Mouse (Mus musculus) embryonic facial prominence, embryonic 11.5 days (tissue): ENCODE measurements at regions not wholly inside any gene's neighbourhood (a gene's known extent, or its start where the extent isn't known, plus 50 kb on each side); places are given as distances from the start of the nearest gene placed in this dataset.

Experiments used
- ATAC-seq: fragments of 200-750 bp; cut with Nextera tagmentation; replicated peaks from 2 replicates; pipeline ENCODE4 v1.8.0; 2017; ENCODE audit warnings: low read depth; ENCODE audit not compliant: insufficient number of reproducible peaks, low FRiP score, low TSS enrichment
- DNase-seq: peaks from one replicate; pipeline ENCODE4 v3.0.0-alpha.2; 2015; ENCODE audit warnings: low spot score
- H3K27ac ChIP-seq: fragments of 300-500 bp; sonication (generic); replicated peaks from 2 replicates; pipeline ENCODE4 v1.5.1; 2014; ENCODE audit warnings: mild to moderate bottlenecking, low read depth, low read length, control low read depth
- H3K27me3 ChIP-seq: fragments of 300-500 bp; sonication (generic); 2 replicates; pipeline ENCODE4 v1.6.1; 2014; ENCODE audit warnings: mild to moderate bottlenecking, low read length, moderate library complexity, mixed read lengths; ENCODE audit not compliant: control insufficient read depth, insufficient read depth
- H3K36me3 ChIP-seq: fragments of 300-500 bp; sonication (generic); replicated peaks from 2 replicates; pipeline ENCODE4 v1.6.1; 2014; ENCODE audit warnings: low read depth, mild to moderate bottlenecking, low read length, moderate library complexity, mixed read lengths; ENCODE audit not compliant: control insufficient read depth, insufficient read depth
- H3K4me1 ChIP-seq: fragments of 300-500 bp; sonication (generic); 2 replicates; pipeline ENCODE4 v1.6.1; 2014; ENCODE audit warnings: low read length, mixed read lengths; ENCODE audit not compliant: control insufficient read depth, insufficient read depth
- H3K4me2 ChIP-seq: fragments of 300-500 bp; sonication (generic); 2 replicates; pipeline ENCODE4 v1.6.1; 2014; ENCODE audit warnings: low read depth, mild to moderate bottlenecking, control low read depth, low read length, moderate library complexity
- H3K4me3 ChIP-seq: fragments of 300-500 bp; sonication (generic); 2 replicates; pipeline ENCODE4 v1.5.1; 2014; ENCODE audit warnings: low read depth, low read length, control low read depth
- H3K9ac ChIP-seq: fragments of 300-500 bp; sonication (generic); replicated peaks from 2 replicates; pipeline ENCODE4 v1.6.1; 2014; ENCODE audit warnings: mild to moderate bottlenecking, control low read depth, low read length
- H3K9me3 ChIP-seq: fragments of 300-500 bp; sonication (generic); replicated peaks from 2 replicates; pipeline ENCODE4 v1.6.1; 2016; ENCODE audit warnings: mild to moderate bottlenecking, low read length, inconsistent platforms, mixed read lengths; ENCODE audit not compliant: control insufficient read depth
- WGBS: fragments of 180-500 bp; shearing (Covaris S2); extraction: QIAGEN DNeasy Blood & Tissue Kit; methylation state at CpG from one replicate; pipeline ENCODE4 v1.1.7; 2014; 5-methylcytosine and 5-hydroxymethylcytosine counted together

DNA sequence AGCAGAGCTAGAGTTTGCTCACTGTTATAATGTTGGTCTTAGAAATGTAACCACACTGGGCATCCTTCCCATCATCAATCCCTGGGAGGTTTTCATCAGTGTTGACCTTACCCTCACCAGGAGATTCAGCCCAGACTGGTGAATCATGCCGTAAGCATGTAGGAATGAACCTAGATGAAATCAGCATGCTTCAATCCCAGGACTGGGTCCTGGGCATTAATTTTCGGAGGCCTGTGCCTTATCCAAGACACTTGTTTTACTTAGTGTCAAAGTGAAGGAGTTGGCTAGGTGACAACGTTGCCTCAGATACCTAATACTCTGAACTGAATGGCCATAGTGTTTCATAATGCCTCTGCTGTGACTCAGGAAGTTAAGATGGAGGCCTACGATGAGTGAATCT is 368.4 kb downstream of the Ins1 start:
- H3K27ac ChIP-seq = no peak overlapping the region
- no peak for DNase-seq
- no peaks in the 10 kb centered on the region for H3K9me3 ChIP-seq
- ATAC-seq = no peak
- whole genome bisulfite sequencing = 81% methylated on average over 4 of the region's 4 CpGs
- no peaks in the 10 kb centered on the region for H3K4me1 ChIP-seq
- no peak overlapping the region for H3K4me2 ChIP-seq
- H3K9ac ChIP-seq = no peak overlapping the region
- no peaks in the 10 kb centered on the region for H3K36me3 ChIP-seq
- H3K4me3 ChIP-seq = no peak overlapping the region
- no peaks in the 10 kb centered on the region for H3K27me3 ChIP-seq

DNA sequence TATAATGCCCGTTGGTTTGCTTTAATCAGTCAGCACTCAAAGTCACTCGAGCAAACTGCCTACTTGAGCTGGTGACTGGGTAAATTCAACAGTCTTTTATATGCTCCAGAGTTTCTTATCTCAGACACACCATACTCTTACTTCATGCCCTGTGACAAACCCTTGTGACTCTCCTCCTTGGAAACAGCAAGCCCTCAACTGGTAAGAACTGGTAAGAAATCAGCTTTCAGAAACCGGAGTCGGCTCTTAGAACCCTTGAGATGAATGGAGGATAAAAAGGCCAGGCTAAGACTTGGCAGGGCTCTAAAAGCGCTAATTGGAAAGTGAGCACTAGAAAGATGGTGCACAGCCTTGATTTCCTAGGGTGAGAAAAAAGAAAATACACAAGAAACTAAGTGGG is 360.2 kb downstream of the Ins1 start:
- H3K9me3 ChIP-seq = no peaks in the 10 kb centered on the region
- H3K4me1 ChIP-seq = no peaks in the 10 kb centered on the region
- H3K27ac ChIP-seq = no peak overlapping the region
- H3K27me3 ChIP-seq = no peaks in the 10 kb centered on the region
- H3K9ac ChIP-seq = no peak overlapping the region
- H3K36me3 ChIP-seq = no peaks in the 10 kb centered on the region
- H3K4me3 ChIP-seq = no peak overlapping the region
- ATAC-seq (no peak), DNase-seq (no peak)
- WGBS = 76% methylated on average over 5 of the region's 5 CpGs
- H3K4me2 ChIP-seq = no peak overlapping the region

DNA sequence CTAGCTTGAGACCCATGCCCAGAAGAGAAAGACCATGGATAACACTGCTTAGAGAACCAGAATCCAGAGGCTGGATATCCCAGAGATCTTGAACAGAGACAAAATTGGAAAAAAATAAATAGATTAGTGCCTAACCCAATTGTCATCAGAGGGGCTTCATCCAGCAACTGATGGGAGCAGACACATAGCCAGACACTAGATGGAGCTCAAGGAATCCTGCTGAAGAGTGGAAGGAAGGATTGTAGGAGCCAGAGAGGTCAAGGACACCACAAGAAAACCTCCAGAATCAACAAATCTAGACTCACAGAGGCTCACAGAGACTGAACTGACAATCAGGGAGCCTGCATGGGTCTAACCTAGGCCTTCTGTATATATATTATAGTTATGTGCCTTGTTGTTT is 359.4 kb downstream of the Ins1 start:
- H3K36me3 ChIP-seq = no peaks in the 10 kb centered on the region; the same call in 1 of the 2 replicates
- ATAC-seq (no peak), DNase-seq (peak; percentile 42)
- H3K4me3 ChIP-seq = no peak overlapping the region
- no peaks in the 10 kb centered on the region for H3K4me1 ChIP-seq
- no peak overlapping the region for H3K4me2 ChIP-seq
- no peak overlapping the region for H3K27ac ChIP-seq
- H3K9me3 ChIP-seq = no peaks in the 10 kb centered on the region
- no peak overlapping the region for H3K9ac ChIP-seq
- H3K27me3 ChIP-seq = no peaks in the 10 kb centered on the region

DNA sequence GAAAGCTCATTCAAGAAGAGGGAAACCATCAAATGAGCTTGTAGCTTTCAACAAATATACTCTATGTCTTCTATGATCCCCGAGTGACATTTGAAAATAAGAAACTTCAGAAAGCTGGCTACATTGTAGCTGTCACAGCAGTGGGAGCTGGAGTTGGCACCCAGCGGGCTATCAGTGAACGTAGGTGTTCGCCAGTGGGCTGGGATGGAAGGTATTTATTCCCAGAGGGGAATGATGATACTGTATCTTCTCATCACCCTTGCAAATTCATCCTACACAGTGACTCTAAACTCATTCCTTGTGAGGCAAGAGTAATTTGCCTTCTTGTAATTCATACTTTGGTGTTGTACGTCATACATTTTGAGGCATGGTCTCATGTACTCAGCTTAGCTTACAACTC is 349.3 kb downstream of the Ins1 start:
- no peaks in the 10 kb centered on the region for H3K4me1 ChIP-seq
- DNase-seq (no peak), ATAC-seq (no peak)
- H3K27ac ChIP-seq = no peak overlapping the region
- H3K9ac ChIP-seq = no peak overlapping the region
- 88% methylated on average over 5 of the region's 5 CpGs for WGBS
- no peaks in the 10 kb centered on the region for H3K9me3 ChIP-seq
- no peak overlapping the region for H3K4me3 ChIP-seq
- no peaks in the 10 kb centered on the region for H3K27me3 ChIP-seq
- no peak overlapping the region for H3K4me2 ChIP-seq
- no peaks in the 10 kb centered on the region for H3K36me3 ChIP-seq

DNA sequence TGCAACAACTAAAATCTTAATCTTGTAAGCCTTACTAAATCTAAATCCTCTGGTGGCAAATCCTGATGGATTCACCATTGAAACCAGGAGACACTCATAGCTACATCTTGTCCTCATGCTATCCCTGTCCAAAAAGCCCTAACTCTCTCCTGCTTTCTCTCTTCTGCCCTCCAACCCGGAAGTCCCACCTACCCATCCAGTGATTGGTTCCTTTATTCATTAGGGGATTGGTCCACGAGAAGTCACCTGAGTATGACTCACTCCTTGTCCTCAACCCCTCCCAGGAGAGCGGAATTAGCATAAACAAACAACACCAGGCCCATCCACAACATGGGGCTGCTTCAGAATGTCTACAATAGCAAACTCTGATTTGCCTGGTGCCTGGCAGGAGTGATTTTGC is 342.8 kb downstream of the Ins1 start:
- no peak for DNase-seq
- no peaks in the 10 kb centered on the region for H3K36me3 ChIP-seq
- H3K27me3 ChIP-seq = no peaks in the 10 kb centered on the region
- 71% methylated on average over 3 of the region's 3 CpGs for WGBS
- ATAC-seq = no peak
- no peaks in the 10 kb centered on the region for H3K4me1 ChIP-seq
- no peak overlapping the region for H3K27ac ChIP-seq
- no peak overlapping the region for H3K4me2 ChIP-seq
- H3K9ac ChIP-seq = no peak overlapping the region
- H3K9me3 ChIP-seq = no peaks in the 10 kb centered on the region
- no peak overlapping the region for H3K4me3 ChIP-seq

DNA sequence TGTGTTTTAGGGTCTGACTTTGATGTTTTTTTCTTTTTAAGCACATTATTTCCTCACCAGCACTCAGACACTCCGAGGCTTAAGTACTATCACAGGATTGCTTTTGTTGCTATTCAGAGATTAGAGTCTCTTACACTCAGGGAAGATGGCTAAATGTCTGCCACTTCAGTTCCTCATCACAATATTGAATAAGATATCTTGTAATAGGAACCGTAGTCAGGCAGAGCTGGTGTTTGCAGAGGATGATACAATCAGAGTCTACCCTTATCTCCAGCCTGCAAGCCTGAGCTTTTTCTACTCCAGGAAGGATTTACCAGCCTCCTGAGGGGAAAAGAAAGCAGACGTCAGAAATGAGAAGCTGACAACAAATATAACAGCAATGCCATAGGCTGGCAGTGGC is 336.3 kb downstream of the Ins1 start:
- Histone ChIP-seq H3K4me3 (no peak overlapping the region), H3K9ac (no peak overlapping the region), H3K4me1 (no peaks in the 10 kb centered on the region), H3K9me3 (no peaks in the 10 kb centered on the region), H3K36me3 (no peaks in the 10 kb centered on the region), H3K27me3 (no peaks in the 10 kb centered on the region), H3K27ac (no peak overlapping the region), H3K4me2 (no peak overlapping the region)
- ATAC-seq (no peak), DNase-seq (no peak)
- whole genome bisulfite sequencing = 44% methylated on average over 3 of the region's 3 CpGs

DNA sequence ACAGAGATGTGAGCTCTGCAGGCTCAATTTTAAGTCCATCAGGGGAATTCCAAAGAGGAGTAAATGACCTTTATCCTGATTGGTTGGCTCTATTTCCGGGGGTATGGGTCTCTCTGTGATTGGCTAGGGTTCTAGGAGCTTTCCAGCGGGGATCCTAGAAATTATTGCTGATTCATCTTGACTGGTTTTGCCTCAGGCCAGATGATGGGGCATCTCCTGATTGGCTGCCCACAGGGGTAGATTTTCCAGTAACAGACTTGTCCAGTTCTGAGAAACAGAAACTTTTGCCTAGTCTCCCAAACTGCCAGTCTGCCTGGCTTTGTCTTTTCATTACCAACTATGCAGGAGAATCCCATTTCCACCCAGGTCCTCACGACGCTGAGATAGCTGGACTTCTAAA is 301.3 kb downstream of the Ins1 start:
- DNase-seq (peak; percentile 2), ATAC-seq (no peak)
- no peak overlapping the region for H3K4me2 ChIP-seq
- 79% methylated on average over 4 of the region's 4 CpGs for WGBS
- H3K4me1 ChIP-seq = no peaks in the 10 kb centered on the region
- H3K27me3 ChIP-seq = no peaks in the 10 kb centered on the region
- H3K9ac ChIP-seq = no peak overlapping the region
- H3K27ac ChIP-seq = no peak overlapping the region
- H3K36me3 ChIP-seq = no peaks in the 10 kb centered on the region
- H3K9me3 ChIP-seq = no peaks in the 10 kb centered on the region
- H3K4me3 ChIP-seq = no peak overlapping the region

DNA sequence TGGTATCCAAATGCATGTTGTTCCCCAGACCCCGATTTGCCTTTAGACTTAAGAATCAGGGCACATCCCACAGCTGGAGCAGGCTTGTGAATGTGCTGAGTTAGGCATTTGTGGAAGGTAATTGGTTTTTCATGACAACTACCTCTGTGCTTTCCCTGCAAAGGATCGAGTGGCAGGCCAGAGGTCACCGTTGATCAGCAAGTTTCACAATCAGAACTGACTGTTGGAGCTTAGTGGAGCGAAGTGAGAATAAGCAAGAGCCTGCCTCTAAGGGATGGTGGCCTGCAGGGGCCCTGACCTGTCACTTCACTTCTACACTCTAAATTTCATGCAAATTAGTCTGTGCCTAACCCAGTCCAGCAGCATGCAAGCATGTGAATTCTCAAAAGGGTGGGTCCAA is 270.7 kb downstream of the Ins1 start:
- ATAC-seq = peak; percentile 73; the same call in 1 of the 2 replicates
- no peak overlapping the region for H3K27ac ChIP-seq

DNA sequence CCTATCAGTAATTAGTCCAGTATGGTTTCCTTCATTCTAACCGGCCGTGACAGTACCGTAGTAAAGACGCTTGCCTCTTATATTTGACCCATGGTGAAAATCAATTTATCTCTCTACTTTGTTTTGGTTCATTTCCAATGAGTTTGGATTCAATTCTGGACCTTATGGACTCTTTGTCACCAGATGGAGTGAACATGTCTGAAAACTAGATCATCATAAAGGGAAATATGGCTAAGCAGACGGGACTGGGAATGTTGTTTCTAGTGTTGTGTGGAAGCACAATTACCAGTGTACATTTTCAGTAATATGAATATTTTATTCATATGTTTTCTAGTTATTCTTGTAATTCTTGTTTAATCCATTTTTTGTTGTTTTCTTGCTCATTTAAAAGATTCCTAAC is 261.4 kb downstream of the Ins1 start:
- H3K36me3 ChIP-seq = no peaks in the 10 kb centered on the region
- ATAC-seq (no peak), DNase-seq (no peak)
- H3K27me3 ChIP-seq = no peaks in the 10 kb centered on the region
- no peak overlapping the region for H3K4me2 ChIP-seq
- H3K27ac ChIP-seq = no peak overlapping the region
- no peak overlapping the region for H3K4me3 ChIP-seq
- no peaks in the 10 kb centered on the region for H3K4me1 ChIP-seq
- 88% methylated on average over 5 of the region's 5 CpGs for WGBS
- no peaks in the 10 kb centered on the region for H3K9me3 ChIP-seq
- H3K9ac ChIP-seq = no peak overlapping the region

More for the DNA sequence above, 270.7 kb downstream of the Ins1 start:
- DNase-seq = peak; percentile 55
- H3K4me3 ChIP-seq = no peak overlapping the region
- no peak overlapping the region for H3K9ac ChIP-seq
- H3K4me1 ChIP-seq = no peaks in the 10 kb centered on the region
- no peaks in the 10 kb centered on the region for H3K36me3 ChIP-seq
- H3K4me2 ChIP-seq = no peak overlapping the region
- 12% methylated on average over 4 of the region's 4 CpGs for WGBS
- no peaks in the 10 kb centered on the region for H3K9me3 ChIP-seq
- no peaks in the 10 kb centered on the region for H3K27me3 ChIP-seq
